Mouse (Mus musculus) ES-E14 (cell line): ENCODE measurements at regions not wholly inside any gene's neighbourhood (a gene's known extent, or its start where the extent isn't known, plus 50 kb on each side); places are given as distances from the start of the nearest gene placed in this dataset.

Source experiments
- DNase-seq: peaks from one replicate; pipeline ENCODE4 v3.0.0-alpha.2; 2013; ENCODE audit warnings: low read depth, low spot score
- H3K27ac ChIP-seq: 2 replicates; pipeline ENCODE4 v1.5.1; 2012; ENCODE audit warnings: low read depth, mild to moderate bottlenecking, low read length, moderate library complexity, mixed read lengths; ENCODE audit not compliant: poor library complexity, insufficient read depth, severe bottlenecking
- H3K36me3 ChIP-seq: 2 replicates; pipeline ENCODE4 v1.6.1; 2012; ENCODE audit warnings: mild to moderate bottlenecking, low read length, moderate library complexity, mixed read lengths; ENCODE audit not compliant: control insufficient read depth, poor library complexity, insufficient read depth, severe bottlenecking
- H3K4me1 ChIP-seq, 2 experiments: fragments of 150-350 bp in 1 of 2; sonication (generic) in 1 of 2; 2 replicates each; pipeline ENCODE4 v1.6.1; 2012; ENCODE audit warnings: low read length in 2 of 2, mild to moderate bottlenecking in 1 of 2, mixed read lengths in 1 of 2; ENCODE audit not compliant: control insufficient read depth in 2 of 2, insufficient read depth in 2 of 2, poor library complexity in 1 of 2
- H3K4me3 ChIP-seq, 2 experiments: fragments of 150-350 bp in 1 of 2; sonication (generic) in 1 of 2; 2 replicates each; pipeline ENCODE4 v1.5.1; 2012; ENCODE audit warnings: low read length in 2 of 2, low read depth in 1 of 2, mild to moderate bottlenecking in 1 of 2, mixed read lengths in 1 of 2; ENCODE audit not compliant: insufficient read depth in 1 of 2, poor library complexity in 1 of 2, severe bottlenecking in 1 of 2
- H3K9ac ChIP-seq: 2 replicates; pipeline ENCODE4 v1.6.1; 2012; ENCODE audit warnings: low read depth, mild to moderate bottlenecking, low read length, mixed read lengths; ENCODE audit not compliant: poor library complexity, insufficient read depth, severe bottlenecking
- H3K9me3 ChIP-seq: fragments of 150-350 bp; sonication (generic); 2 replicates; pipeline ENCODE4 v1.6.1; 2012; ENCODE audit warnings: low read depth, mild to moderate bottlenecking, low read length; ENCODE audit not compliant: control insufficient read depth, insufficient read depth
- CHD2 ChIP-seq: IDR thresholded peaks from 2 replicates; pipeline ENCODE4 v1.6.1; 2014; ENCODE audit warnings: mild to moderate bottlenecking, low read depth, low read length, inconsistent platforms
- HCFC1 ChIP-seq: IDR thresholded peaks from 2 replicates; pipeline ENCODE4 v1.6.1; 2012; ENCODE audit warnings: low read length, inconsistent platforms, borderline replicate concordance; ENCODE audit not compliant: insufficient read depth
- MAFK ChIP-seq: IDR thresholded peaks from 2 replicates; pipeline ENCODE4 v1.6.1; 2014; ENCODE audit warnings: mild to moderate bottlenecking, low read depth, low read length, inconsistent platforms; ENCODE audit not compliant: insufficient read depth
- ZC3H11A ChIP-seq: IDR thresholded peaks from 2 replicates; pipeline ENCODE4 v1.6.1; 2012; ENCODE audit warnings: low read depth, mild to moderate bottlenecking, inconsistent platforms, low read length, borderline replicate concordance
- ZNF384 ChIP-seq: IDR thresholded peaks from 2 replicates; pipeline ENCODE4 v1.6.1; 2012; ENCODE audit warnings: low read depth, low read length, inconsistent platforms
- in situ Hi-C, 2 experiments: fragments of 600-800 bp; cut with MboI; formaldehyde crosslinking; loops; one replicate each; pipeline ENCODE4 v1.15.1; 2025; ENCODE audit warnings: low sequenced_read_pairs in 2 of 2, inconsistent platforms in 1 of 2; ENCODE audit not compliant: unreplicated experiment in 2 of 2

DNA sequence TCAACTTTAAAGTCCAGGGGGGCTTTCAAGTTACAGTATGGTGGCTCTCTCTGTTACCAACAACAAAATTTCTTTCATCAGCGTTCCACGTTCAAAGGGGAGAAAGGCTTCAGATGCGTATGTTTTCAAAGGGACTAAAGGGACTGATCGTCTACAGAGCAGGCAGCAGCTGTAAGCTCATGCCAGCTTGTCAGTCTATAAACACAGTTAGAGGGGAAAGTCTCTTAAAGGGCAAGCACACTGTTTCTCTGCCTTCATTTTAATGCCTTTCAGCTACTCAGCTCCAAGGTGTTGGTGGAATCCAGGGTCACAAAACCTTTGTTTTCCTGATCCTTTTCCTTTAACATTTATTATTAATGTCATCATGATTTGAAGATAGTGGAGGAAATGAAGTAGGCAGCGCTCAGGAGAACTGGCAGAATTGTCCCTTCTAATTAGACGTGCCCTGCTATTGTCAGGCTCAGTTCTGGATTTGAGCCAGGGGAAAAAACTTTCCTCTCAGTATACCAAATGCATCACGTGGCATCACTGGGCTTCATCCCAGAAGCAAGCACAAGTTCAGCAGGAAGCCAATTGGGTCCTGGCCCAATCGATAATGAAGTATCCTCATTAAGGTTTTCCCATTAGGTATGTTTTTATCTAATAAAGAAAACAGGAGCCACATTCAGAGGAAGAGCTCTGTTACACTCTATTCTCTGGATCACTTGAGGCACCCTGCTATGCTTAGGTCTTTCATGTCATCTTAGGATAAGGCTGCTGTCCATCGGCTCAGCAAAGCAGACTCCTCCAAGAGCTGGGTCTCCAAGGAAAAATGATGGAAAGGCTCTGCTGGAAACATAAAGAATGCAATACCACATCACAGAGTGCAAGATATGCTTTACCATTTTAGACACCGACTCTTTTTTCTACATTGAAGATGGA lies 1093.8 kb downstream of the Sorcs3 start:
- Histone ChIP-seq H3K9ac (no peak overlapping the region), H3K4me1 (no peaks in the 10 kb centered on the region), H3K36me3 (no peaks in the 10 kb centered on the region), H3K4me3 (no peak overlapping the region), H3K27ac (no peak overlapping the region), H3K9me3 (no peaks in the 10 kb centered on the region)
- DNase-seq = no peak
- no peak for TF ChIP-seq ZC3H11A
- no peak for TF ChIP-seq CHD2
- TF ChIP-seq HCFC1 = no peak
- no peak for TF ChIP-seq ZNF384
- TF ChIP-seq MAFK = no peak
- in situ Hi-C loops = no loop called here

- TF ChIP-seq MAFK (no peak), ZNF384 (no peak), CHD2 (no peak), HCFC1 (no peak), ZC3H11A (no peak)
- Histone ChIP-seq H3K36me3 (no peaks in the 10 kb centered on the region), H3K4me1 (no peaks in the 10 kb centered on the region), H3K9ac (no peak overlapping the region), H3K9me3 (no peaks in the 10 kb centered on the region), H3K27ac (no peak overlapping the region), H3K4me3 (no peak overlapping the region)
- no peak for DNase-seq
- in situ Hi-C loops = no loop called here
These were observed 1095.7 kb downstream of the Sorcs3 start for GRCm38 (mm10) chr19:49301364-49302091.

- in situ Hi-C loops = no loop called here
- no peak overlapping the region for H3K4me3 ChIP-seq
- H3K9me3 ChIP-seq = no peaks in the 10 kb centered on the region
- TF ChIP-seq ZNF384 (no peak), MAFK (no peak)
- no peak overlapping the region for H3K27ac ChIP-seq
- DNase-seq = no peak
- no peaks in the 10 kb centered on the region for H3K36me3 ChIP-seq
- no peaks in the 10 kb centered on the region for H3K4me1 ChIP-seq
- no peak overlapping the region for H3K9ac ChIP-seq
These were observed 1100.0 kb downstream of the Sorcs3 start for GRCm38 (mm10) chr19:49305804-49306203.

DNA sequence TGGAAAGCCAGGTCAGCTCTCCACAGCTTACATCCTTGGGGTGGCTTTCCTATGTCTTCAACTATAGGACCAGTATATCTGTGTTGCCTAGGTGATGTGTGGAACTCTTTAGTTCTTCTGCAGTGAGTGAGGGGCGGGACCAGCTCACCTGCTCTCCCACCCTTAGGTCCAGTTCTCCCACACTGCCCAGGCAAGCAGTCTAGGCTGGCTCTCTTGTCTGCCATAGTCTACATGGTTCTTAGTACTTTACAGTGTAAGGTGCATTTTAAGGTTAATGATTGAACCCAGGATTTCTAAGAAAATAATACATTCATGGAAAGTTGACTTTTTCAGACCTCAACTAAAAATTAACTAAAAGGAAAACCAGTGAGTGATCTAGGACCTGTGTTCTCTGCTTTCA lies 1108.4 kb downstream of the Sorcs3 start:
- Histone ChIP-seq H3K4me3 (no peak overlapping the region), H3K9me3 (no peaks in the 10 kb centered on the region), H3K36me3 (no peaks in the 10 kb centered on the region), H3K27ac (no peak overlapping the region), H3K4me1 (no peaks in the 10 kb centered on the region), H3K9ac (no peak overlapping the region)
- TF ChIP-seq CHD2 = no peak
- TF ChIP-seq HCFC1 = no peak
- TF ChIP-seq MAFK = no peak
- no peak for TF ChIP-seq ZC3H11A
- no peak for TF ChIP-seq ZNF384
- no peak for DNase-seq
- in situ Hi-C loops = no loop called here
